Mouse (Mus musculus) megakaryocyte-erythroid progenitor cell, adult 5-6 weeks (primary cell): Measurements from ENCODE around the gene Vsx2. TPM values are rescaled to one million over a fixed set of nuclear protein-coding genes. Genes with fewer than 3 reads are reported as not detected.

ENCODE experiments used
- ATAC-seq: replicated peaks from 2 replicates; pipeline ENCODE4 v1.8.0; 2016; ENCODE audit warnings: mild to moderate bottlenecking, inconsistent platforms; ENCODE audit not compliant: severe bottlenecking, poor library complexity, low FRiP score, low TSS enrichment
- total RNA-seq, 2 experiments: library from RNA; stranded (forward) in 1 of 2; stranded (reverse) in 1 of 2; fragments of 200-1000, 215-1000 nt in 1 of 2; fragments of >200 nt in 1 of 2; fragmentation: Nextera tagmentation in 1 of 2; gene quantifications; 2 replicates each; pipeline ENCODE4 v1.2.3; 2014 to 2017

Gene Vsx2
- total RNA-seq, 2 experiments from 2014 or later: not detected

GRCm38 (mm10) chr12:84570694-84571415, 1.3 kb downstream of the Vsx2 start:
- ATAC-seq: no peak

- 0 out of 2 replicates have a peak, but pooled peaks have one; percentile 25 for ATAC-seq
These were observed 2.1 kb downstream of the Vsx2 start for GRCm38 (mm10) chr12:84571466-84572340.

GRCm38 (mm10) chr12:84572341-84572720, 2.8 kb downstream of the Vsx2 start:
- no peak for ATAC-seq

GRCm38 (mm10) chr12:84573094-84573493, 3.5 kb downstream of the Vsx2 start:
- no peak for ATAC-seq

- ATAC-seq: no peak
These were observed 8.3 kb downstream of the Vsx2 start for GRCm38 (mm10) chr12:84577768-84578439.

- ATAC-seq: 0 out of 2 replicates have a peak, but pooled peaks have one; percentile 34
These were observed 8.8 kb downstream of the Vsx2 start for GRCm38 (mm10) chr12:84578440-84578770.

GRCm38 (mm10) chr12:84581285-84581684, 11.7 kb downstream of the Vsx2 start:
- ATAC-seq: no peak

- peak; percentile 74 for ATAC-seq
These were observed 20.5 kb downstream of the Vsx2 start for GRCm38 (mm10) chr12:84589825-84590761.

- ATAC-seq: no peak
These were observed 28.8 kb downstream of the Vsx2 start for GRCm38 (mm10) chr12:84598324-84598723.

GRCm38 (mm10) chr12:84604001-84604400, 34.4 kb downstream of the Vsx2 start:
- ATAC-seq: no peak

GRCm38 (mm10) chr12:84605860-84606259, 36.3 kb downstream of the Vsx2 start:
- peak; percentile 61 for ATAC-seq

- no peak for ATAC-seq
These were observed 42.2 kb downstream of the Vsx2 start for GRCm38 (mm10) chr12:84611718-84612117.

- ATAC-seq: no peak
These were observed 43.0 kb downstream of the Vsx2 start for GRCm38 (mm10) chr12:84612518-84612917.

- no peak for ATAC-seq
These were observed 44.4 kb downstream of the Vsx2 start for GRCm38 (mm10) chr12:84614001-84614400.

GRCm38 (mm10) chr12:84614524-84614923, 45.0 kb downstream of the Vsx2 start:
- ATAC-seq: no peak

GRCm38 (mm10) chr12:84616977-84617630, 47.5 kb downstream of the Vsx2 start, which contains the start of gene Abcd4:
Gene Abcd4 (minus strand): TSS chr12:84617413.
- peak; percentile 99 for ATAC-seq

GRCm38 (mm10) chr12:84617663-84618062, 48.1 kb downstream of the Vsx2 start:
- peak; percentile 45 for ATAC-seq

- no peak for ATAC-seq
These were observed 51.4 kb downstream of the Vsx2 start for GRCm38 (mm10) chr12:84620975-84621374.

- ATAC-seq: no peak
These were observed 55.0 kb downstream of the Vsx2 start for GRCm38 (mm10) chr12:84624601-84625000.
